In the genomic region with DNA sequence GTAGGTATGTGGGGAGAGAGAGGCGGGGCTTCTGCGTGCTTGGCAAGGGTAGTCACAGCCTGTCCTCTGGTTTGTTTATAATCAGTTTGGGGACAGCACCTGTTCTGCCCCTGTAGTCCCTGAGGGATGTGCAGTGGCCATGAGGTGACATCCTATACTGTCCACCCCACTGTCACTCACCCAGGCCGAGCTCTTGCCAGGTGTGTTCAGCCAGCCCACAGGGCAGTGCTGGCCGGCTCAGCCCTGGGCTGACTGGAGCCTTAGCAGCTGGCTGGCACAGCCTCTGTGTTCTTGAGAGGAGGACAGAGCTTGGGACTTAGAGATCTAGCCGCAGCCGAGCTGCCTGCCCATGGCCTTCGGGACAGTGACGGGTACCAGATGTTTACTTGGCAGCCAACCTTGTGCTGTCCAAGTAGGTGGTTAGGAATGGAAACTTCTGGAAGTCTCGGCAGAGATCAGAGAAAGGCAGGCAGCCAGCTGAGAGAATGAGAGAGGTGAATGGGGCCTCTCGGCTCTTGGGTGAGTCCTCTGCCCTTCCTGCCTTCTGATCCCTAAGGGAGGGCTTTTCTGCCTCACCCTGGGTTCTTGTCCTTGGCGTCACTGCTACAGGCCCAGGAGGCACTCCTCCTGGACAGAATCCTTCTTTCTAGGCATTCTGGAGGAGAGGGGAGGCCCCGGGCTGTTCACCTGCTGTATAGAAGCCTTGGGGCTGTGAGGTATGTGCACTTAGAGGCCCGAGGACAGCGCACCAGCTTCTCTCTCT, we compare ENCODE assay signal across 8 mouse cellular contexts. TPM values are rescaled to one million over a fixed set of nuclear protein-coding genes. Genes with fewer than 3 reads are reported as not detected.
DNase-seq lines count a peak whose midpoint lies in the region; ATAC-seq lines count a peak whose summit lies in the region.
"Had no signal": no experiment of that assay in that cellular context is flagged by ENCODE, and none has a peak within 500 bp of the region (broad histone marks: within the 10 kb centered on the region; RNA-seq: fewer than 3 reads in every experiment).

No protein-coding gene starts in this region.

- ATAC-seq in cerebellum, adult (ENCODE audit: insufficient number of reproducible peaks, low FRiP score, low TSS enrichment), result no peak

- peak; percentile 52 for DNase-seq in urinary bladder, postnatal 14 days (ENCODE audit: low spot score)
- no peak for DNase-seq in urinary bladder, adult 2 months (ENCODE audit: low spot score)
- peak; percentile 62 to 70 for DNase-seq in heart, adult 9 months (ENCODE audit: low spot score in 2 of 2)
- DNase-seq in kidney, postnatal 36 days, result peak; percentile 45 to 49
- DNase-seq in testis, postnatal 14 days (ENCODE audit: low spot score), result peak; percentile 52
- no peak for DNase-seq in urinary bladder, postnatal 4 days (ENCODE audit: low spot score in 2 of 2)
- DNase-seq: layer of hippocampus, postnatal 36 days had no signal

RNA-seq across cellular contexts. Expression of a gene that starts 12.1 kb away (rescaled TPM):
- 14.5 and 20.3 TPM in 2 replicates for polyA plus RNA-seq in urinary bladder, adult 2 months (2012; rRNA removed)

RNA-seq across cellular contexts. Expression of a gene that starts 22.3 kb away (rescaled TPM):
- polyA plus RNA-seq in urinary bladder, adult 2 months (2012; rRNA removed), result 0.09 TPM in 1 of 2 replicates, not detected in the other

RNA-seq across cellular contexts. Expression of a gene that starts 54.4 kb away (rescaled TPM):
- polyA plus RNA-seq in urinary bladder, adult 2 months (2012; rRNA removed), result 1.4 and 1.5 TPM in 2 replicates

RNA-seq across cellular contexts. Expression of a gene that starts 54.7 kb away (rescaled TPM):
- polyA plus RNA-seq in urinary bladder, adult 2 months (2012; rRNA removed), result 1.2 and 1.9 TPM in 2 replicates

Comparison
In these comparisons a context has a peak if more than half of its experiments do, and no peak if none do; other contexts are left out.
1. DNase-seq: peak in urinary bladder, postnatal 14 days (single experiment), heart, adult 9 months (2 of 2), kidney, postnatal 36 days (2 of 2) and testis, postnatal 14 days (single experiment); none in urinary bladder, adult 2 months (single experiment) and urinary bladder, postnatal 4 days (0 of 2).